Mouse (Mus musculus): ENCODE measurements around the gene Spaca5.

Gene Spaca5

DNA sequence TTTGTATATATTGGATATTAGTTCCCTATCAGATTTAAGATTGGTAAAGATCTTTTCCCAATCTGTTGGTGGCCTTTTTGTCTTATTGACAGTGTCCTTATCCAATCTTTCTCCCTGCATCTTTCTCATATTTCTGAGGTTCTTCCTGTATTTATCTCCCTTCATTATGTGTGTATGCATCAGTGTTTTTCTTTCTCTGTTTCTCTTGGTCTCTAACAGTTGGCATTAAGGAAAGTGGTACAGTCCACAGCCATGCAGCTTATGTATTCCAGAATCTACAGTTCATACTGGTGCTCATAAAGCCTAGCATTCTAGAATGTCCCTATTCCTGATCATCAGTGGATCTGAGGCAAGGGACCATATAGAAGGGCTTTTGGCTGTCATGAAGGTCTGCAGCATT is at the start of gene Spaca5:
Gene Spaca5, plus strand, starts transcription at position 301 of the 400 bp plus-strand sequence.
- no peak for DNase-seq (ENCODE audit: low read depth)

DNA sequence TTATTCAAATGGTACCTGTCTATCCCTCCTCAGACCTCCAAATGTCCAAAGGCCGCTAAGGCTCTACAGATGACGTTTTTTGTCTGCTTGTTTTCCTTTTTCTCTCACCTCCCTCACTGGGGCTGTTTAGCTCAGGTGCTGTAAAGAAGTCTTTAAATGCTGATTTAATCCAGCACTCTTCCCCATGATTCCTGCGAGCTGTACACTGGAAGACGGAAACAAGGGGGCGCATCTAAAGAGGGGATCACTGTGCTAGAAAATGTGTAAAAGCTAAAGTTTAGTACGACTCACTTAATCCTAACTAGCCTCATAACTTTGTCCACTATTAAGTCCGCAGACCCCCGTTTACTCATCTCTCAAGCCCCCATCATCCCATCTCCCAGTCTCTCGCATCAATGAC is 6.7 kb upstream of the Spaca5 start:
- no peak for DNase-seq (ENCODE audit: low read depth)

DNA sequence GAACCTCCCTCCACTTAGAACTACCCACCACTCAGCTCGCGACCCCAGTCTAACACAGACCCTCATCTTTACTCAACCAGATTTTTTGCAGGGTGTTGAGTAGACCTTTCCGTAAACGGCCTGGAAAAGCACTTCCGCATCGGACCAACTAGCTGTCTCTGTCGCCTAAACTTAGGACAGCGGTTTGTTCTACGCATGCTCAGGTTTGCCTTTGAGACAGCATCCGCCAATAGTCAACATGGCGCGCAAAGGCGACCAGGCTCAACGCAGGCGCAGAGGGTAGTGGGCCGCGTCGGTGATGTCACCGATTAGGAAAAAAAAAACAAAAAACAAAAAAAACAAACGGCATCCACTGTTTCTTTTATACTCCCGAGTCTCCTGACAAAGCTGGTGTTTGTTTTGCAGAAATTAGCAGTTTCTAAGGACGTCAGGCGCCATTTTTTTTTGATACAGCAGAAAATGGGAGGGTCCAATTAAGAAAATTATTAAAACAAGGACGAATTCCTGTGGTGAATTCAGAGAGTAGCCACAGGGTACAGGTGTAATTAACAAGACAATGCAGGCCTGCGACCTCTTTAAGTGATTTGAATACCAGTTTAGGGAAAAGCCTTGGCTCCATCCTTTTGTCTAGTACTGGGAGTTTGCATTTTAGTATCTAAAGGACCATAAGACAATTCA is 6.2 kb upstream of the Spaca5 start, which contains the start of gene Zfp182:
Gene Zfp182, minus strand, starts transcription at position 451 of the 678 bp plus-strand sequence.
- DNase-seq (ENCODE audit: low read depth), result peak; percentile 86

DNA sequence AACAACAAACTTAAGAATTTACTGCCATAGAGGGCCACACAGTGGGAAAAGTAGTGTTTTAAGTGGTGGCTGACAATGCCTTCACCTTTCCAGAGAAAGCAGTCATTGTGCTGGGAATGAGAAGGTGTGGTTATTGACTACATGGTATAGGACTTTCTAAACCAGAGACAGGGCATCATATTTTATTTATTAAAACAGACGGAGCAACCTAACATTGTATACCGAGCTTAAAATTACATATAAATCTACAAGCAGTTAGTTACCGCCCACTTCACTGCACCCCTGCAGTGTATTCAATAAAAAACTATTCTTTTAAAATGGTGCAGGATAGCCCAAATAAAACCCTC is 5.7 kb upstream of the Spaca5 start:
- peak; percentile 2 for DNase-seq (ENCODE audit: low read depth)

DNA sequence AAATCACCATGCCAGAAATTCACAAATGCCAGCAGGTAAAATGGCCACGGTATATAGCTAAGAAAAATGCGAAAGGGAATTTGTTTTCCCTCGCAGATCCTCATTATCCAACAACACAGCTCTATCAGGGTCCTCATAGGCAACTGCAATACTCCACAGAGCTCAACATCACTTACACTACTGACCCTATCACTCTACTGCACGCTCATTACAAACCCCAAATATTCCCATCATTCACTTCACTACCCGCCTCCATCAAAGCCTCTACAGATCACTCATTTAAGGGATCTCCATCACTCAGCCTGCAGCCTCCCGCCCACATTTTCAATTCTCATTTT is 20.4 kb downstream of the Spaca5 start:
- DNase-seq (ENCODE audit: low read depth), result no peak

DNA sequence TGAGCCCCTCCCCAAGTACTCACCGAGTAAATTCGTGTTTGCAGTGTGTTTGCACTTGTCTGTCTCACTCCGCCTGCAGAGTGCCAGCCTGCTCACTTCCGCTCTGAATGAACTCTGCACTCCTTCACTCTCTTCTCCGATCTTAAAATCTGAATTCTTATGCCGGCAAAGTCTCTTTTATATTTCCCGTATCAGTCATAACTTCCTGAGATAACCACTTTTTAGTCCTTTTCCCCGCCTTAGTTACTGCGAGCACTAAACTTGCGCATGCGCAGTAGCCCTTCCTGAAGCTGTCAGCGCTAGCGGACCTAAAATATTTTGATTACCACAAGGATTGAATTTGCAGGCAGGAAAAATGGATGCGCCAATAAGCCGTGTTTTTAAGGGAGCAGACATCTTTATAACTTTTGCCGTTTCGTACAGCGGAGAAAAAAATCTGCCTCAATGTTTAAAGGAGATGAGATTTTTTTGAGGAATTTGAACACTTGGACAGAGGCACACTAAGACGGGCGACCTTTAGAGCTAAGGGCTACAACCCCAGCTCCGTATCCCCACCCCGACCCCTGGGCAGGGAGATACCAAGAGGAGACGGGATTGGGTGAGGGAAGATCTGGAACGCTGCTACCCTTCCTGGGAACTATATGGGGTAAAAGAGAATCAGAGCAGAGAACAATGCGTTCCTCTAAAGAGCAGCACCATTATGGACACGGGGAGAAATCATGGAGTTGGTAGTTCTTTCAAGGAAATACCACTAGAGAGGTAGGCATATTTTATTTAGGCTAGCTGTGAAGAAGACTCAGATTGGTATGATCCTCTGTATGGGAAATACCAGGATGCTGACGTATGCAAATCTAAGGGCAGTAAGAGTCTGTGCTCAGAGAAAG is 21.0 kb downstream of the Spaca5 start, which contains the start of gene Zfp300:
Gene Zfp300, minus strand, starts transcription at position 545 of the 884 bp plus-strand sequence.
- peak; percentile 85 for DNase-seq (ENCODE audit: low read depth)

DNA sequence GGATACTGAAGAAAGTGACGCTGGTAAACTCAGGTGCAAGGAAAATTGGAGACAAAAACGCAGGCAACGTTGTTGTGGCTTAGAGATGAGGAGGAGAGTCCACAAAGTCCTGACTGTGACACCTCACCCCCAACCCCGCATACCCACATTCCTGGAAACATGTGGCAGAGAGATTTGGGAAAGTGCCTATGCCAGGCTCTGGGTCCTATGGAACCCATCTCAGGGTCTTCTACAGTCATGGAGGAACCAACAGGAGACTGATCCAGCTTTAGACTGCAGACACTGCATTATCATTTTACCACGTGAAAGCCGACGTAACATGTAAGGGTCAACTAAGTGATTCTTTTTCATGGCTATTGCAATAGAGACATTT is 21.6 kb downstream of the Spaca5 start:
- DNase-seq (ENCODE audit: low read depth), result no peak

DNA sequence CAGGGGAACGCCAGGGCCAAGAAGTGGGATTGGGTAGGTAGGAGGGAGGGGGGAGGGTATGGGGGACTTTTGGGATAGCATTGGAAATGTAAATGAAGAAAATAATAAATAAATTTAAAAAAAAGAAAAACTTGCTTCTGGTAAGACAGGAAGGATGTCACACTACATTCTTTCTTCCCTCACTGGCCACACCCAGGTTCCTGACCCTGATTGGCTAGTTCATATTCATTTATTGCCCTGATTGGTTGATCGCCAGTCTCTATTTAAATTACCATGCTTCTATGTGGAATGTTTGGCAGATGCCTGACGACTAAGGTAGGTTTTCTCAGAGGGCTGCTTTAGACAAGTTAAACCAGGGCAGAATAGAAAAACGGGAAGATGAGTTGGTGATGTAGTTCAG is 47.3 kb downstream of the Spaca5 start, which contains the start of gene Ssxa1:
Gene Ssxa1, plus strand, starts transcription at position 301 of the 400 bp plus-strand sequence.
- DNase-seq (ENCODE audit: low read depth), result no peak
